Mouse (Mus musculus): ENCODE results near the gene Rsrc1. TPM values are rescaled to one million over a fixed set of nuclear protein-coding genes. Genes with fewer than 3 reads are reported as not detected.

Rsrc1 gene
- polyA plus RNA-seq, 1 experiment from 2014 or later, result 27.0 TPM

- Histone ChIP-seq H3K4me3 (ENCODE audit: control insufficient read depth in 1 of 2, insufficient read depth in 1 of 2, low read depth in 1 of 2, low read length in 2 of 2) (peak overlapping the region; percentile 7 to 23; a peak in 2 of 4 replicates), H3K27ac (replicated peaks in 1 of 2; ENCODE audit: control insufficient read depth in 1 of 2, insufficient read depth in 1 of 2, low read depth in 2 of 2, low read length in 2 of 2) (no peak overlapping the region), H3K27me3 (ENCODE audit: control insufficient read depth, insufficient read depth, low read length) (peaks cover 72% of the 10 kb centered on the region), H3K36me3 (ENCODE audit: control insufficient read depth, insufficient read depth, low read length) (no peaks in the 10 kb centered on the region), H3K9me3 (ENCODE audit: control insufficient read depth, low read length) (no peaks in the 10 kb centered on the region), H3K4me2 (ENCODE audit: low read length) (peak overlapping the region; percentile 32), H3K4me1 (ENCODE audit: control insufficient read depth in 2 of 2, insufficient read depth in 2 of 2, low read length in 2 of 2) (peaks cover 6 to 10% of the 10 kb centered on the region in 2 experiments; a peak in 3 of 4 replicates), H3K9ac (ENCODE audit: low read length) (no peak overlapping the region)
- 1% methylated on average over 29 of the region's 29 CpGs for whole genome bisulfite sequencing
- ATAC-seq (ENCODE audit: insufficient number of reproducible peaks, insufficient read depth, low FRiP score, low read depth), result no peak; the same call in 1 of the 2 replicates
Measured at GRCm38 (mm10) chr3:66970661-66971331, 10.4 kb upstream of the Rsrc1 start.

- Histone ChIP-seq H3K4me2 (ENCODE audit: low read length) (no peak overlapping the region), H3K4me1 (ENCODE audit: control insufficient read depth in 2 of 2, insufficient read depth in 2 of 2, low read length in 2 of 2) (peaks cover 6 to 10% of the 10 kb centered on the region in 2 experiments; a peak in 3 of 4 replicates), H3K4me3 (ENCODE audit: control insufficient read depth in 1 of 2, insufficient read depth in 1 of 2, low read depth in 1 of 2, low read length in 2 of 2) (no peak overlapping the region), H3K9me3 (ENCODE audit: control insufficient read depth, low read length) (no peaks in the 10 kb centered on the region), H3K27ac (replicated peaks in 1 of 2; ENCODE audit: control insufficient read depth in 1 of 2, insufficient read depth in 1 of 2, low read depth in 2 of 2, low read length in 2 of 2) (no peak overlapping the region), H3K9ac (ENCODE audit: low read length) (no peak overlapping the region), H3K27me3 (ENCODE audit: control insufficient read depth, insufficient read depth, low read length) (peaks cover 87% of the 10 kb centered on the region), H3K36me3 (ENCODE audit: control insufficient read depth, insufficient read depth, low read length) (no peaks in the 10 kb centered on the region)
- no peak for ATAC-seq (ENCODE audit: insufficient number of reproducible peaks, insufficient read depth, low FRiP score, low read depth)
- 10% methylated on average over 16 of the region's 16 CpGs for WGBS
Measured at GRCm38 (mm10) chr3:66972191-66972950, 8.8 kb upstream of the Rsrc1 start.

GRCm38 (mm10) chr3:66973391-66973943 lies 7.7 kb upstream of the Rsrc1 start:
- peaks cover 87% of the 10 kb centered on the region for H3K27me3 ChIP-seq (ENCODE audit: control insufficient read depth, insufficient read depth, low read length)
- peaks cover 6 to 12% of the 10 kb centered on the region in 2 experiments; a peak in 3 of 4 replicates for H3K4me1 ChIP-seq (ENCODE audit: control insufficient read depth in 2 of 2, insufficient read depth in 2 of 2, low read length in 2 of 2)
- H3K9ac ChIP-seq (ENCODE audit: low read length), result peak overlapping the region; percentile 45; the same call in 1 of the 2 replicates
- no peak for ATAC-seq (ENCODE audit: insufficient number of reproducible peaks, insufficient read depth, low FRiP score, low read depth)
- no peaks in the 10 kb centered on the region for H3K9me3 ChIP-seq (ENCODE audit: control insufficient read depth, low read length)
- 1% methylated on average over 59 of the region's 59 CpGs for WGBS
- no peaks in the 10 kb centered on the region for H3K36me3 ChIP-seq (ENCODE audit: control insufficient read depth, insufficient read depth, low read length)
- peak overlapping the region; percentile 79 for H3K4me2 ChIP-seq (ENCODE audit: low read length)
- peak overlapping the region; percentile 46 to 47 for H3K4me3 ChIP-seq (ENCODE audit: control insufficient read depth in 1 of 2, insufficient read depth in 1 of 2, low read depth in 1 of 2, low read length in 2 of 2)
- H3K27ac ChIP-seq (replicated peaks in 1 of 2; ENCODE audit: control insufficient read depth in 1 of 2, insufficient read depth in 1 of 2, low read depth in 2 of 2, low read length in 2 of 2), result no peak overlapping the region

- no peak overlapping the region for H3K9ac ChIP-seq (ENCODE audit: low read length)
- no peak overlapping the region for H3K27ac ChIP-seq (replicated peaks in 1 of 2; ENCODE audit: control insufficient read depth in 1 of 2, insufficient read depth in 1 of 2, low read depth in 2 of 2, low read length in 2 of 2)
- ATAC-seq (ENCODE audit: insufficient number of reproducible peaks, insufficient read depth, low FRiP score, low read depth), result no peak
- H3K4me1 ChIP-seq (ENCODE audit: control insufficient read depth in 2 of 2, insufficient read depth in 2 of 2, low read length in 2 of 2), result peaks cover 9 to 21% of the 10 kb centered on the region in 2 experiments; a peak in 3 of 4 replicates
- H3K27me3 ChIP-seq (ENCODE audit: control insufficient read depth, insufficient read depth, low read length), result peaks cover 94% of the 10 kb centered on the region
- WGBS, result 22% methylated on average over 3 of the region's 3 CpGs
- no peaks in the 10 kb centered on the region for H3K36me3 ChIP-seq (ENCODE audit: control insufficient read depth, insufficient read depth, low read length)
- no peaks in the 10 kb centered on the region for H3K9me3 ChIP-seq (ENCODE audit: control insufficient read depth, low read length)
- H3K4me3 ChIP-seq (ENCODE audit: control insufficient read depth in 1 of 2, insufficient read depth in 1 of 2, low read depth in 1 of 2, low read length in 2 of 2), result no peak overlapping the region
- no peak overlapping the region for H3K4me2 ChIP-seq (ENCODE audit: low read length)
Measured at GRCm38 (mm10) chr3:66974501-66974900, 6.7 kb upstream of the Rsrc1 start.

GRCm38 (mm10) chr3:66976889-66977615 lies 4.1 kb upstream of the Rsrc1 start:
- Histone ChIP-seq H3K4me3 (ENCODE audit: control insufficient read depth in 1 of 2, insufficient read depth in 1 of 2, low read depth in 1 of 2, low read length in 2 of 2) (no peak overlapping the region), H3K27ac (replicated peaks in 1 of 2; ENCODE audit: control insufficient read depth in 1 of 2, insufficient read depth in 1 of 2, low read depth in 2 of 2, low read length in 2 of 2) (no peak overlapping the region), H3K27me3 (ENCODE audit: control insufficient read depth, insufficient read depth, low read length) (peaks cover 90% of the 10 kb centered on the region), H3K36me3 (ENCODE audit: control insufficient read depth, insufficient read depth, low read length) (no peaks in the 10 kb centered on the region), H3K9ac (ENCODE audit: low read length) (no peak overlapping the region), H3K4me2 (ENCODE audit: low read length) (no peak overlapping the region), H3K4me1 (ENCODE audit: control insufficient read depth in 2 of 2, insufficient read depth in 2 of 2, low read length in 2 of 2) (peaks cover 7 to 22% of the 10 kb centered on the region in 2 experiments; a peak in 3 of 4 replicates), H3K9me3 (ENCODE audit: control insufficient read depth, low read length) (no peaks in the 10 kb centered on the region)
- WGBS, result 14% methylated on average over 13 of the region's 13 CpGs
- no peak for ATAC-seq (ENCODE audit: insufficient number of reproducible peaks, insufficient read depth, low FRiP score, low read depth)

GRCm38 (mm10) chr3:66977811-66978456 lies 3.3 kb upstream of the Rsrc1 start:
- no peak for ATAC-seq (ENCODE audit: insufficient number of reproducible peaks, insufficient read depth, low FRiP score, low read depth)
- Histone ChIP-seq H3K4me1 (ENCODE audit: control insufficient read depth in 2 of 2, insufficient read depth in 2 of 2, low read length in 2 of 2) (peaks cover 12 to 22% of the 10 kb centered on the region in 2 experiments; a peak in 3 of 4 replicates), H3K36me3 (ENCODE audit: control insufficient read depth, insufficient read depth, low read length) (no peaks in the 10 kb centered on the region), H3K27me3 (ENCODE audit: control insufficient read depth, insufficient read depth, low read length) (peaks cover 91% of the 10 kb centered on the region), H3K27ac (replicated peaks in 1 of 2; ENCODE audit: control insufficient read depth in 1 of 2, insufficient read depth in 1 of 2, low read depth in 2 of 2, low read length in 2 of 2) (no peak overlapping the region), H3K4me2 (ENCODE audit: low read length) (no peak overlapping the region), H3K9ac (ENCODE audit: low read length) (no peak overlapping the region), H3K9me3 (ENCODE audit: control insufficient read depth, low read length) (no peaks in the 10 kb centered on the region), H3K4me3 (ENCODE audit: control insufficient read depth in 1 of 2, insufficient read depth in 1 of 2, low read depth in 1 of 2, low read length in 2 of 2) (no peak overlapping the region)
- 5% methylated on average over 25 of the region's 25 CpGs for WGBS
